Mouse (Mus musculus) layer of hippocampus, adult 9-10 months (tissue): Measurements from ENCODE around the gene Sap30l.
A peak's percentile ranks its signal among the peaks of the same experiment; 100 is the strongest.
"Not testable (repeated sequence)": the region's sequence is repeated elsewhere in the genome, so short reads cannot be mapped to it uniquely, and the experiment has no call there.

Experiments
- DNase-seq: peaks from one replicate; pipeline ENCODE4 v3.0.0; 2022; ENCODE audit warnings: low spot score

Gene Sap30l

DNA sequence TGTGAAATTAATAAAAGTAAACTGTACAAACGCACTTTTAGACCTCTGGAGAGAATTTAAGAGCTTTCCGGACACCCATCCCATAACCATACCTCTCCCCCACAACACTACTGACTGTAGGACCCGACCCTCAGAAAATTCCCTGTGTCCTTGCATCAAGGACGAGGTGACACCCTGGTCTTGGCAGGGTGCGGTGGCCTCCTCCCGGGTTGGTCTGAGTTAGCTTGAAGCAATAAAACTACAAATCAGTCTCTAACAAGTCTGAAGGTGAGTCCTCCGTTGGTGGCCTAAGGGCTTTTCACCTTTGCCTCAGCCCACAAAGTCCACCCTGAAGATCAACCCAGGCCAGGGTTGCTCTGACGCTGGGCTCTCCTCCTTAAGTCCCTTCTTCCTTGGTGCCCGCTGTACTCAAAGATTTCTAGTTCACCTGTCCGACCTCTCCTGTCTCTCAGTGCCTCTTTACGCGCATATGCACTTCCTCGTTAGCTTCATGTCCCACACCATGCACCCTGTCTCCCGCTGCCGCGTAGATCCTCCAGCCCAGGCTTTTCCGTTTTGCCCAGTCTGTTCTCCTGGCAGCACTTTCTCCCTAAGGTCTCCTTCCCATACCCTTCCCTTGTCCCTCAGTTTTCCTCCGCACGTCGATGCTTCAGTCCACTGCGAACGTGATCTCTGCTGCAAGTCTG, 1.0 kb upstream of the Sap30l start:
- DNase-seq: no peak

DNA sequence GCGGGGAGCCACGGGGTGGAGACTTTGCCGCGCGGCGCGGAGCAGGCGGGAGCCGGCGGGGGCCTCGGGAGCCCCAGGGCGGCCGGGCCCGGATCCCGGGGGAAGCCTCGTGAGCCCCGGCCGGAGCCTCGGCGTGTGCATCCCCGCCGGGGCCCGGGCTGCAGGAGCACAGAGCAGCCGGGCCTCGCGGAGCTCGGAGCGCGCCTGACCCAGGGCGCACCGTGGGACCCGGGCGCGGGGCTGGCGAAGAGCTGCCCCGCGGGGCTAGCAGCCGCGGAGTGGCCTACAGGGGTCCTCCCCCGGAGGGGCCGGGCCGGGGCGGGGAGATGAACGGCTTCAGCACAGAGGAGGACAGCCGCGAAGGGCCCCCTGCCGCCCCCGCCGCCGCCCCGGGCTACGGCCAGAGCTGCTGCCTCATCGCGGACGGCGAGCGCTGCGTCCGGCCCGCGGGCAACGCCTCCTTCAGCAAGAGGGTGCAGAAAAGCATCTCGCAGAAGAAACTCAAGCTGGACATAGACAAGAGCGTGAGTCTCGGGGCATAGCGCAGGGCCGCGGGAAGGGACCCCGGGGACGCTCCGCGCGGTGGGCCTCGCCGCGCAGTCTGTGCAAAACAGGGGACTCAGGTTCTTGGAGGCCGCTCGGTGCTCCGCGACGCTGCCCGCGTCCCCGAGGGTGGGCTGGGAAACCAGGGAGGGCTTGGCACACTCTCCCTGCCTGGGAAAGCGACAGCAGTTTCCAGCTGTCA, 501 bp downstream of the Sap30l start:
- no peak for DNase-seq

DNA sequence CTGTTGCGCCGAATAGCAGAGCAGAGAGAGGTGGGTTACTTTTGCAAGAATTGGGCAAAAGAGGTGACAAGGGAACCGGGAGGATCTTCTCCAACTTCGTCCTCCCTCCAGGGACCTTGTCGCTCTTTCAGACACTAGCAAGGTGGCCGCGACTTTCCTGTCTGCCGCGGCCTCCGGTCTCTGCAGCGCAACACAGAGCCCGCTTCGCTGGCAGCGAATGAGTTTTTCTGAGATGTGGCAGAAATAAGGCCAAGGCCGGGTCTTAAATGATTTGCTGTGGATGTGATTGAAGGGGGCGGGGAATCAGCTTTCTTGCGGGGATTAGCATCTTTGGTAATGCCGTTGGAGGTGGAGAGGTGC, 1.1 kb downstream of the Sap30l start:
- no peak for DNase-seq

DNA sequence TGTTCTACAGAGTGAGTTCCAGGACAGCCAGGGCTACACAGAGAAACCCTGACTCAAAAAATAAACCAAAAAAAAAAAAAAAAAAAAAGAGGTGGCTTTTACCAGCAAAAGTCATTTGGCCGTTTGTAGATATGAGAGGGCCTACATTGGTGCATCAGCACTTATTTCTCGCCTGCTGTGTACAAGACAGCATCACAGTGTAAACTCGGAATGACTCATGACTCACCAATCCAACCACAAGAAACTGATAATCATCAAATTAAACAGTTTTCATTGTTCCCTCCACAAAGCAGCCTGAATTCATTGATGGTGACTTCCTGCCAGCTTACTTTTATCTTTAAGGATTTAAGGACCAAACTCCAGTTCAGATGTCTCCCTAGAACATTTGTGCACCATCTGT, 3.6 kb downstream of the Sap30l start:
- DNase-seq: no peak

DNA sequence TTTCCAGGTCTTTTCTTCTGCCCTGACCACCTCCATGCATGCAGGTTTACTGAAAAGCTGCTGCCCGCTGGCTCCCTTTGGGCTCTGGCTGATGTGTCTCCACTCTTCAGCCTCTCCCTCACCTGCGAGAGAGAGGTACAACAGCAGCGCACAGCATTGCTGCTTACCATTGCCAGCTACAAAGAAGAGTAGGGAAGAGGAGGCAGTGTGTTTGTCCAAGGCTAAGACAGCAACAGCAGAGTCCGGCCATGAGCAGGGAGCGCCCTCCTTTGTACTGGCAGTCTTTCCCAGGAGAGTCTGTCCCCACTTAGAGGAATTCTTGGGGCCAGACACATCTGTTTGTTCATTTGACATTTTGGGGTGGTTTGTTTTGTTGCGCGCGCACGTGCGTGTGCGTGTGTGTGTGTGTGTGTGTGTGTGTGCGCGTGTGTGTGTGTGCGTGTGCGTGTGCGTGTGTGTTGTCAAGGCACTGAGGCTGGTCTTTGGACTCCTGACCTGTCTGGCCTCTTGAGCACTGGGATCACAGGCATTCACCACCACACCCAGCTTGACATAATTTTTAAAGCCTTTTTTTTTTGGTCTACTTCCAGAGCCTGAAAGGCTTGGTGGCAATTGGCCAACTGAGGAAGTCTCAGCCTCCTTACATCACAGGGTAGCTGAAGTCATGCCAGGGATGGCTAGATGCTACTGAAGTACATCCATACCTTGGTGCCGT, 7.7 kb downstream of the Sap30l start:
- no peak for DNase-seq

DNA sequence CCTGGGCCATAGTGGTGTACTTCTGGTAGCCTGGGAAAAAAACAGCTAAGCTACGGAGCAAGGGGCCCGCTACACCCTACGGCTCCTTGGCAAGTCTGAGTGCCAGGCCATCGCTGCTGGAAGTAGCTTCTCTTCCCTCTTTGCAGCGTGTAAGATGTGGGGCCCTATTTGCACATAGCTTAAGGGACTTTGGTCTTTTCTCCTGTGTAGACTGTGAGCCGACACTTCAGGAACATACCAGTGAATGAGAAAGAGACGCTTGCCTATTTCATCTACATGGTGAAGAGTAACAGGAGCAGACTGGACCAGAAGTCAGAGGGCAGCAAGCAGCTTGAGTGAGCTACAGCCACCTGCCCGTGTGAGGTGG, 8.3 kb downstream of the Sap30l start:
- DNase-seq: no peak

DNA sequence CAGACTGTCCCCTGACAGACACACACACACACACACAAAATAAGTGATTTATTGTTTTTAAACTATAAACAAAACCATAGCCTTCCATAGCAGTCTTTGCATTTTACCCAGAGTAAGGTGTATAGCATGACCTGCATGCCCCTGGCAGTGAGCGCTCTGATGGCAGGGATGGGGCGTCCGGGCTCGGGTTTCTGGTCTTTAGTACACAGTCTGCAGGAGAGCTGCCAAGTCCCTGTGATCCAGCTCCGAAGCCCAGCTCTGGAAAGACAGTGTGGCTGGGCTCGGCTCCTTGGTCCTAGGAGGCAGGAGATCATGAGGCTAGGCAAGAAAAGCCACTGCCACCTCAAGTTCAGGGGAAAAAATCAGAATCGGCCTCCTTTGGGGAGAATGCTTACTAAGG, 9.6 kb downstream of the Sap30l start:
- no peak for DNase-seq

DNA sequence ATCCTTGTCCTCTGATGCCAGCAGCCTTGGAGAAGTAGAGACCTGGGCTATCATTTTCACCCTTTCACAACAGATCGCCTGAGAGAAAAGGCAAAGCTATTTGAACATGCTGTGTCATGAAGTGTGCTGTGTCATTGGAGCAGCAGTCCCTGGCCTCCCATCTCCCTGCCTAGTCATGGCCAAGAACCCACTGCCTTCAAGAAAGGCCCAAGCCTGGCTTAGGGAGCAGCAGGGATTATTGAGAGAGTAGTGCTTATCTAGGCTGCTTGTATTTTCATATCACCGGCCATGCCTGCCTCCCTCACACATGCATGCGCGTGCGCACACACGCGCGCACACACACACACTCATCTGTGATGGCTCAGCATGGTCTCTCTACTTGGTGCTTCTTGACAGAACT, 10.8 kb downstream of the Sap30l start:
- DNase-seq: no peak

DNA sequence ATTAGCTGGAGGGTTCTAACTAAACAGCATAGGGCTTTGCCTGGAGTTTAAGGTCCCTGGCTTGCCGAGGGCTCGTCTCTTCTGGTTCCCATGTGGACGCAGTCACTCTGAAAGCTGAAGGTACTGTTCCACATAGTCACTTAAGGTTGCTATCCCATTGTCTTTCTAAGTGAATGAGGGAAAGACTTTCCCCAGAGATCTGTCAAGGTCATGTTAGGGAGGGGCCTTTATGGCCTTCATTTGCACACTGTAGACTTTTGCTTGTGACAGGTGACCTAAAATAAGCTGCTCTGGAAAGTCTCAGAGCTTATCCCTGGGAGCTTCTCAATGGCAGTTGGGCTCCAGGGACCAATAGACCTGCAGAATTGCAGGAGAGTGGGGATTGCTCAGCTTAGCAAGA, 12.2 kb downstream of the Sap30l start:
- DNase-seq: no peak

DNA sequence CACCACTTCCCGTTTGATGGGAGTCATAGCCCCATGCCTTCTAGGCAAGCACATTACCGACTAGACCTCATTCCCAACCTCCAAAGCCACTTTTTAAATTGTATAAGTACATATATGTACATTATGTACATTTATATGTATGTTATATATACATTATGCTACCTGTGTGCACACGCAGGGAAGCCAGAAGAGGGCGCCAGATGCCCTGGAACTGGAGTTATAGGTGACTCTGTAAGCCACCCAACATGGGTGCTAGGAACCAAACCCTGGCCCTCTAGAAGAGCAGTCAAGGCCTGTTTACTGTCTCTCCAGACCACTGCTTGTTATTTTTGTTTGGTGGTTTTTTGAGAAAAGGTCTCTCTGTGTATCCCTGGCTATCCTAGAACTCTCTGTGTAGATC, 16.8 kb downstream of the Sap30l start:
- no peak for DNase-seq

DNA sequence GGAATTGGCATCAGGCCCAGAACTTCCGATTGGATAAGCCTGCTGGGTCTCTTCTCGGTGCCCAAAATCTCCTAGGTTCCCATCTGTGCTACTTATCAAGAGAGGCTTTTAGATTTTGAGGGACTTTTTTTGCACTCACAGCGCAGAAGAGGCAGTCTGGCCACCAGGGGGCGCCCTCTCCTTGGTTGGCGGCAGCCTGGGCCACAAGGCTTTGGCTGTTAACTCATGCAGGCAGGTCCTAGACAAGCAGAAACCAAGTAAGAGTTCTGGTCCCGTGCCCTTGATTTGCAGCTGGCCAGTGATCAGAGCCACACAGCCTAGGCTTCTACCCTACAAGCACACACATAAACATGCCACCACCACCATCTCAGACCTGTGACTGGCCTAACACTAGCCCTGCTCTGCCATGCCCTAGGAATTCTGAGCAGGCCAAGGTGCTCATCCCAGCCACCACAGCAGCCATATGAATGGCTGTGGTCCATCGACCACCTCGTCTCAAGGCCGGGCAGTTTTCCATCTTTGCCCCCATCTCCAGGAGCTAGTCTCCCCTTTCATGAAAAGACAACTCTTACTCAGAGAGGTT, 18.7 kb downstream of the Sap30l start:
- DNase-seq: peak; percentile 42

DNA sequence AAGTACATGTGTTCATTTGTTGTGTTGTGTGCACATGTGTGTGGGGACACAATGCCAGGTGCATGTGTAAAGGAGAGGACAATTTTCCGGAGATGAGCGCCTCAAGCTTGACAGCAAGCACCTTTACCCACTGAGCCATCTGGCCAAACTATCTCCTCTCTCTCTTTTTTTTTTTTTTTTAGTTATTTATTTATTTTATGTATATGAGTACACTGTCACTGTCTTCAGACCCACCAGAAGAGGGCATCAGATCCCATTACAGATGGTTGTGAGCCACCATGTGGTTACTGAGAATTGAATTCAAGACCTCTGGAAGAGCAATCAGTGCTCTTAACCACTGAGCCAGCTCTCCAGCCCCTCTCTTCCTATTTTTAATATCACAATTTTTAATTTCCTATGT, 21.7 kb downstream of the Sap30l start:
- DNase-seq: not testable (repeated sequence)

DNA sequence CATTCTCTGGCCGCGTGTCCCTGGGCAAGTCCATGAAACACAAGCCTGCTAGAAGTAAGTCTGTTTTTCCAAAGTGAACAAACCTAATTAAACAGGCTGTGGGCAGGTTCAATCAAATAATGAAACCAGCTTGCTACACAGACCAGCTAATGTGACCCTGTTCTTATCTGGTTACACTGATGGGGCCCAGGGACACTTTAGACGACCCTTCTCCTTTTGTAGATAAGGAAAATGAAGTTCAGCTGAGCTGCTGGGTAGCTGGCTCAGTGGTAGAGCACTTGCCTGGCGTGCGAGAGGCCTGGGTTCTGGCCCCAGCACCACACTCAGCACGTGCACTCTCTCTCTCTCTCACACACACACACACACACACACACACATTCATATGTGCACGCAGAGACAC, 22.3 kb downstream of the Sap30l start:
- no peak for DNase-seq

DNA sequence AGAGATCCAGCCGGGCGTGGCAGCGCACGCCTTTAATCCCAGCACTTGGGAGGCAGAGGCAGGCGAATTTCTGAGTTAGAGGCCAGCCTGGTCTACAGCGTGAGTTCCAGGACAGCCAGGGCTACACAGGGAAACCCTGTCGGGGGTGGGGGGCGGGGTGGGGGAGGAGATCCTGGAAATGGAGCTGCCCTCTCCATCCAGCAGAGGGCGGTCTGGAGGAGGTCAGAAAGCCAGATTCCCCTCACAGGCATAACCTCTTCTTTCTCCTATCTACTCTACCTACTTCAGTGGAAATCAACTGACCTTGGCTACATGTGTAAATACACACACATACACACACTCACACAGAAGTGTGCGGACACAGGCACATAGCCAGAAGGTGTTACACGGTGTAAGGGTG, 23.8 kb downstream of the Sap30l start:
- not testable (repeated sequence) for DNase-seq

DNA sequence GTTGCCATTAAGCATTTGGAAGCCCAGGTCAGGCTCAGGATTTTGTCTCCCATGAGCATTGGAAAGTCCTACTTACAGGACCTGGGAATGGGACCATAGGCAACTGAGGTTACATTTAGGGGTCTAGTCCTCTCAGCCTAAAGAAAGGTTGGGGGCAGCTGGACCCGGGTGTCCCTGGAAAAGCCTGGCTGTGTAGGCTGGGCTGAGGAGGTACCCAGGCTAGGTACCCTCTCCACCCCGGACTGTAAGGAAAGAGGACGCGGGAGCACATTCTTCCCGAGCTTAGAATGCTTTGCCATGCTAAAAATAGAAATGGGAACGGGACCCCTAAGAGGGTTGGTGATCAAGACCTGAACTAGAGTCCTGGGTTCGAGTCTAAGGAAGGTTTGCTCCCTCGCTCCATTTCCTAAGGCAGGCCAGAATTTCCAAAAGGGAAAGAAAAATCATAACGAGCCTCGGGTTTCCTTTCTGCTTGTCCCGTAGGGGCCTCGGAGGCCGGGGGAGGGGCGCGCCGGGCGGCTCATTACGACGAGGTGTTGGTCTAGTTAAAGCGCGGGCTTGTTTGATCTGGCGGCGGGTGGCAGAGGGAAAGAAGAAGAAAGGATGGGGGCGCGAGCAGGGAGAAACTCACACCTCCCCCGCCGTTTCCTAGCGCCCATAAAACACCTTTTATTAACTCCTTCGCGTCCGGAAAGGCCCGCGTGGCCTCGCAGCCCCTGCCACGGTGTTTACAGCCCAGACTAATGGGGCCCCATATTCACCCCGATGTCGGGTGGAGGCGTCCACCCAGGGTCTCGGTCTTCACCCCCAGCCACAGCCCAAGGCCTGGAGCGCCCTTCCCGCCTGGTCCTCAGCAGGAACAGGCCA, 25.8 kb downstream of the Sap30l start:
- DNase-seq: no peak

DNA sequence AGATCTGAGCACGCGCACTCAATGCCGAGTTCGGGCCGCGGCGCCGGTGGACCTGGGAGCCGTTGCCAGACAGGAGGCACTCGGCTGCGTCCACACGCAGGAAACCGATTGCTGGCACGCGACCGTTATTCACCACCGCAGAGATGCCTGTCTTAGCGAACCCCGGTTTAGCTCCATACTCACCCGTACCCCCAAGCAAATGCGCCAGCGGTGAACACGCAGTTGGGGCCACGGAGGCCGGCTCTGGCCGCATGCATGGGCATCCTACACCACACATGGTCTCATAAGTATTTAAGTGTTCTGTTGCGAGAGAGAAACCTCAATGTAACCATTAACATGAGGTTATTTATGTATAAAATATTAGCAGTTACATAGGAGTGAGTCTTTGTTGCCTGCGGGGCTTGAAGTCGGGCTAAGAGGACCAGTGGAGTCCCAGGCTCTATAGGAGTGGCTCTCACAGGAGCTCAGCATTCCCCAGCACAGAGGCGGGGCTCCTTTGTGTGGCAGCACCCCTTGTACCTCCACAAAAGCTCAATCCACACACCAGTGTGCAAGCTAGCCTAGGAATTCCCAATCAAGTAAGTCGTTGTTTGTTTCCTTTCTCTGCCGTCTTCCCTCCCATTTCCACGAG, 26.6 kb downstream of the Sap30l start:
- no peak for DNase-seq

DNA sequence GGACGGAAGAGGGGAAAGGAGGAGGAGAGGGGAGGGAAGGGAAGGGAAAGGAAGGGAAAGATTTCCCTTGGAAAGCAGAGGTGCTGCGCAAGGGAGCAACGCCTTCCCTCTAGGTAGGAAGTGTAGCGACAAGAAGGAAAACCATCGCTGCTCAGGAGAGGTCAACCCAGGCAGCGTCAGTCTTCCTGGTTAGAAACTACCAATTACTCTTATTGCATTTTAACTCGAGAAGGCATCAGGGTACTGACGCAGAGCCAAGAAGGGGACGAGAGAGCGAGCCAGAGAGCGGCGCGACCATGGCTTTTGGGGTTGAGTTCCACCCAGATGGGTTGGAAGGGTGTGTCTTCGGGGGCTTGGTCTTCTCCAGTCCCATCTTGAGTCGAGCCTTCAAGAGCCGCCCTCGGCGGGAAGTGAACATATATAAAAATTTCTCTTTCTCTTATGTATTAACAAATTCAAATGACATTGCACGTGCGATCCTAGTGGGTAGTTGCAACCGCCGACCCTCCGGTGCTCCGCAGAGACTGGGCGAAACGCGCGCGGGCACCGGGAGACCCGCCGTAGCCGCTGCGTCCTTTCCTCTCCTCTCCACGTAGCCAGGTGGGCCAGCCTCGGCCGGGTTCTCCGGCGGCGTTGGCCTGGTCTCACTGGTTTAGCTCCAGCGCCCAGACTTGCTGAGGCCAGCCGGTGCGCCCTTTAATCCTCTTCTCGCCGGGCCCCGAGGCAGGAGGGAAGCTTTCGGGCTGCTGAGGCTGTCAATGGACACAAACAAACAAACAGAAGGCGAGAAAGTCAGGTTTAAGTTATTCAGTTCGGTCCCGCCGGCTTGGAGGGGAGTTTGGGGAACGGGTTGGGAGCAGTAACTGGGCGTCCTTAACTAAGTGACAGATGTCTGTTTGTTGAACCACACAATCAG, 27.8 kb downstream of the Sap30l start:
- no peak for DNase-seq

DNA sequence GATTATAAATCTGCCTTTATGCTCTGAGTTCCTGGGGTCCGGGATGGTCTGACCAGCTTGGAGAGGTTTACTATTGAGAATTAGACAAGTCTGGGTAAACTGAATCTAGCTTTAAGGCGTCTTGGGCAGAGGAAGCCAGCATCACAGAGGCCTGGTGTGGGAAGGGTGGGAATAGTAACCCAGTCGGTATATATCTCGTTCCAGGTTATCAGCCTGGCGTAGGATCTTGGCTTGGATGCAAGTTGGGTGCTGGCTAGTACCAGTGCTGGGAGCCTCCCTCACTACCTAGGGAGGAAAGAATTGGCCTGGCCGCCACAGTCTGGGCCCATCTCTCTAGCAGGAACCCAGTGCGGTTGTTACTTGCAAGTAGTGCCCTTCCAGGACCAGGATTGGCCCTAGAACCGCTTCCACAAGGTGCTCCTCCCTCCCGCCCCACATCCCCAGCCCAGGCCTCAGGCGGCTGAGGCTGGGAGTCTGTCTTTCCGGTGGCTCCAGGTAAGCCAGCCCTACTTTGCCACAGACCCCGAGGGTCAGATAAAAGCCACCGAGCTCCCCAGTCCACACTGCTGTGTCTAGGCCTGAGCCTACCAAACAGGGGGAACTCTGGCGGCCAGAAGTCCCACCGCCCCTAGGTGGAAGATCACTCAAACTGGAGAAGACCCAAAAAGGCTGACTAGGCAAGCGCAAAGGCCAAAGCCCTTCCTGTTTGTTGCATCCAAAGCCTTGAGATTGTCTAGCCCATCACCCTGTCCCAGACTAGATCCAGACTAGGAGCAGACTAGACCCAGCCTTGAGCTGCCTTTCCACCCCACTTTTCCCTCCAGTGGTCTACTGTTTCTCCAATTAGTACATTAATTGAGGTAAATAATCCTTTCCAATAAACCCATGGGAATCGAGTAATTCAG, 28.7 kb downstream of the Sap30l start:
- DNase-seq: no peak

DNA sequence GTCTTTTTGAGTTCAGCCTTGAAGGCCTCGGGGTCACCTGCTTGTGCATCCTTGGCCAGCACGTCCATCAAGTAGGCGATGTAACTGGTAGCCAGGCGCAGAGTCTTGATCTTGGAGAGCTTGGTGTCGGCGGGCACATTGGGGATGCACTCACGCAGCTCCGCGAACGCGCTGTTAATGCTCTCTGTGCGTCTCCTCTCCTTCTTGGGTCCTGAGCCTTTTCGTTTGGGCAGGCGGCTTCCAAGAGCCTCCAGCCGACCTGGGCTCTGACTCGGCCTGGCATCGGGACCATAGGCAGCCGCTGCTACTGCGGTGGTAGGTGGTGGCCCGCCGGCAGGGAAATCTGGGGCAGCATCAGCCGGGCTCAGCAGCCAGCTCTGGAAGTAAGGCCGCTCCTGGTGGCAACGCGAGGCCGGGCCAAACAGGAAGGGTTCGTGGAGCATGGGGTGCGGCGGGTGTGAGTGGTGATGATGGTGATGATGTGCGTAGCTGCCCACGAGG, 29.9 kb downstream of the Sap30l start:
- DNase-seq: no peak
